Mouse (Mus musculus): ENCODE measurements around the gene Yaf2. TPM values are rescaled to one million over a fixed set of nuclear protein-coding genes. Genes with fewer than 3 reads are reported as not detected.
"Not testable (repeated sequence)": the region's sequence is repeated elsewhere in the genome, so short reads cannot be mapped to it uniquely, and the experiment has no call there.

Yaf2 gene
- total RNA-seq, 2 experiments from 2014 or later = 15.3 to 20.0 TPM

DNA sequence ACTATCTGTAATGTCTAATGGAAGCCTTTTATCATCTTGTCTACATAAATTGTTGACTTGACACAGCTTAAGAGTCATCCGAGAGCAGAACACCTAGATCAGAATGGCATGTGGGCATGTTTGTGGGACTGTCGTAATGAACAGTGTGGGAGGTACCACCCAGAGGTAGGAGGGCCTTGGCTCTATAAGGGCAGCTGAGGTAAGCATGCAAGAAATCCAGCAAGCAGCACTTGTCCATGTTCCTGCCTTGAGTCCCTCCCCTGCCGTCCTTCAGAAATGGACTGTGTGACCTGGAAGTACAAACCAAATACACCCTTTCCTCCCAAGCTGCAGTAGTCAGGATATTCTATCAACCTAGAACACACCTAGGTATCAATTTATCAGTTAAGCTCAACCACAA, 71.5 kb downstream of the Yaf2 start:
- DNase-seq = no peak
- Histone ChIP-seq H3K4me3 (no peak overlapping the region), H3K27ac (no peak overlapping the region)
- intact Hi-C loops (cut with DNase I) = loop anchor here (5.0 kb wide), 2 partner anchors 132 to 312 kb away; partner anchors contain the start of genes Pphln1 and Zcrb1
- TF ChIP-seq CTCF (IDR thresholded peaks at IDR 0.05) = no peak

DNA sequence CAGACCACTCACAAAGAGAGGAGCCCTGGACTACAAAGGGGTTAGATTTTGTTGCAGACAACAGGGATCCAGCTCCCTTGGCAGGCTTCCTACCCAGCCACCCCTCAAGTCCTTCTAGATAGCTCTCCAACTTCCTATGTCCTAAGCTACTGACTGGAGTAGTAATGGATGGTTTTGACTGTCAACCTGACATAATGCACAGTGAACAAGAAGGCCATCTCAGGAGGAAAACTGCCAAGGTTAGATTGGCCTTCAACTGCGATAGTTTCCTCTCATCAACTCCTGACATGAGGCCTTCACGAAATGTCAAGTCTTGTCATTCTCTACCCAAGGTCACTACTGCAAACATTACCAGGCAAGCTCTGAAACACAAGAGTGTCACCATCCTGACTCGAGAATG, 72.5 kb downstream of the Yaf2 start:
- TF ChIP-seq CTCF (IDR thresholded peaks at IDR 0.05) = no peak
- no peak for DNase-seq
- intact Hi-C loops (cut with DNase I) = no loop called here
- no peak overlapping the region for H3K4me3 ChIP-seq
- H3K27ac ChIP-seq = no peak overlapping the region; the same call in 1 of the 2 replicates

DNA sequence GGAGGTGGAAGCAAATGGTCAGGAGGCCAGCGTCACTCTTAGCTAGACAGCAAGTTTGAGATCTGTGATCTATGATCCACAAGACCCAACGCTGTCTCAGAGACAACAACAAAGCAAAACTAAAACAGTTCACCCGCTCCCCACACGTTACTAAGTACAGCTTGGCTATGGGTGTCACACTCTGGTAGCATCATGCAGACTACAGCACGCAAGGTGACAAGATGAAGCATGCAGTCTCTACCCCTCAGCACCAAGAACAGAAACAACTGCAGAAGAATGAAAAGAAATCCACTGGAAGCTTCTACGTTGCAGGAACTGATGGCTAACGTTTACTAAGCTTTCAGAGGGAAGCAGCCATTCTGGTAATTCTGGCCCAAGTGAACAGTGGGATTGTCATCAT, 73.2 kb downstream of the Yaf2 start:
- no peak overlapping the region for H3K27ac ChIP-seq
- intact Hi-C loops (cut with DNase I) = no loop called here
- no peak for DNase-seq
- no peak overlapping the region for H3K4me3 ChIP-seq
- no peak for TF ChIP-seq CTCF (IDR thresholded peaks at IDR 0.05)

DNA sequence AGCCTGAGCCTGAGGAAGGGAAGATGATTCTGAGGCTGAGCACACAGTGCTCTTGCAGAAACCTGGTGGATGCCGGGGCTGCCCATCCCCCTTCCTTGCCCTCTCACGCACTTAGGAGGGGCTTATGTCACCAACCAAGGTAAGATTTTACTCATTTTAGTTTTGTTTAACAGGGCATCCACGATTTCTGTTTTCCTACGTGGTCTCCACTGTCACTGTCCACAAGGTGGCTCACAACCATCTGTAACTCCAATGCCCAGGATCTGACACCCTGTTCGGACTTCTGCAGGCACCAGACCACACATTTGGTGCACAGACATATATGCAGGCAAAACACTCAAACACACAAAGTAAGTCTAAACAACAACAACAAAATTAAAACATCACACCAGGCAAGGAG, 73.9 kb downstream of the Yaf2 start:
- DNase-seq = no peak
- TF ChIP-seq CTCF (IDR thresholded peaks at IDR 0.05) = peak; percentile 48
- intact Hi-C loops (cut with DNase I) = no loop called here

DNA sequence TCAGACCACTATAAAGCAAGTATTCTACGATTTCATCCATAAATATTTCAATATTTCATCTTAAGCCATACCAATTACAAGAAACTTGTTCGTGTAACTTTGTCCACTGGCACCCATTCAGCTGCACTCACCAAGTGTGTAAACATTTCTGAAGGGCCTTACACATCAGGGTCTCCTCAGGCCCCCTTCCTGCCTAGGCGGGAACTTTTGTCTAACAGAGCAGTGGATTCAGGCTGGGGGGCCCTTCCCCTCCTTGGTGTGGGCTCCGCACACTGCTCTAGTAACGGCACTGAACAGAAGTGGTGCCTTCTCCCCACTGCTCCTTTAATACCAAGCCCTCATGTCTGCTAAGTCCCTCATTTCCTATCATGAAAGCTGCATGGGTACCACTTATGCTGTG, 74.5 kb downstream of the Yaf2 start:
- no peak for TF ChIP-seq CTCF (IDR thresholded peaks at IDR 0.05)
- intact Hi-C loops (cut with DNase I) = no loop called here

More for the DNA sequence above, 73.9 kb downstream of the Yaf2 start:
- Histone ChIP-seq H3K27ac (no peak overlapping the region), H3K4me3 (no peak overlapping the region)

DNA sequence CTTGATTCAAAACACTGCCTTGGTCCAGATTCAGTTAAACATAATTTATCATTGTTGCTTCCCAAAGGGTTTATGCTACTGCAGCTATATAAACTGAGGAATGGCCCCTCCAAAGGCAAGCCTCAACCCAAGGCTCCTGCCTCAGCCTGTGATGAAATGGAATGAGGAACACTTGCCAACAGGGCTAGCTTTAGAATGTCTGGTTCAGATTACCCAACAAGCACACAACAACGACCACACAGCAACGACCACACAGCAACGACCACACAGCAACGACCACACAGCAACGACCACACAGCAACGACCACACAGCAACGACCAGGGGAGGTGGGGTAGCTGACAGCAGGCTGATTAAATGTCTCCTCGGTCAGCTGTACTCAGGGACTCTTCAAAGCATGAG, 76.8 kb downstream of the Yaf2 start:
- DNase-seq = no peak
- Histone ChIP-seq H3K27ac (no peak overlapping the region), H3K4me3 (no peak overlapping the region)
- TF ChIP-seq CTCF (IDR thresholded peaks at IDR 0.05) = no peak
- intact Hi-C loops (cut with DNase I) = no loop called here

More for the DNA sequence above, 74.5 kb downstream of the Yaf2 start:
- Histone ChIP-seq H3K27ac (no peak overlapping the region), H3K4me3 (no peak overlapping the region)
- DNase-seq = no peak

DNA sequence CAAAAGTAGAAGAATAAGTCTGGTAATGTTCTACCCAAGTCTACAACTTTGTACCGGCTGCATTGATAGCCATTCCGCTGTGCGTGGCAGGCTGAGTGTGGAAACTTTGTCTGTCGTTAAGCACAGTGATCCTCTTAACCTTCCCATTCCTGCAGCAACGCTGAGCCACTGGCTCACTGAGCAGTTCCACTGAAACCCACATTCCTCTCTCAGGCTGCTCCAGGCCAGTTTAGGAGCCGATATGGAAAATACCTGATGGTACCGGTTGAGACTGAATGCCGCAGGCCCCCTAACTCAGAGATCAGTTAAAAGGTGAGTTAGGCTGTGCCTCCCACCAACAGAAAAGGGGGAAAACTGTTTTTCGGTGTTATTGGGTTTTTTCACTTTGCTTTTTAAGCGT, 81.4 kb downstream of the Yaf2 start:
- intact Hi-C loops (cut with DNase I) = no loop called here
- H3K4me3 ChIP-seq = no peak overlapping the region
- DNase-seq = no peak
- TF ChIP-seq CTCF (IDR thresholded peaks at IDR 0.05) = no peak
- H3K27ac ChIP-seq = no peak overlapping the region

DNA sequence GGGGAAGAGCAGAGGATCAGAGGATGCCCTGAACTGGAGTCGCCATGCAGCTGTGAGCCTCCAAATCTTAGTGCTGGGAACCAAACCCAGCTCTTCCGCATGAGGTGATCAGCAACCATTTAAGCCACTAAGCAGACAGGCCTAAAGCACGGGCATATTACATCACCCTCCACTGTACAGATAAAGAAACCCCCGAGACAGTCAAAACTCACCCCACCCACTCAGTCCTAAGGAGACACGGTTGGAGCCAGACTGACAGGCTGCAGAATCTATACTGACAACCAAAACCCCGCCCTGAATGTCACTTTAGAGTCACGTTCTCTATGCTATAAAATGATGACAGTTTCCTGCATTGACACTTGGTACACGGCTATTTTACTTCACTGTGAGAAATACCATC, 83.6 kb downstream of the Yaf2 start:
- Histone ChIP-seq H3K4me3 (no peak overlapping the region), H3K27ac (no peak overlapping the region)
- TF ChIP-seq CTCF (IDR thresholded peaks at IDR 0.05) = no peak
- DNase-seq = no peak
- intact Hi-C loops (cut with DNase I) = no loop called here

DNA sequence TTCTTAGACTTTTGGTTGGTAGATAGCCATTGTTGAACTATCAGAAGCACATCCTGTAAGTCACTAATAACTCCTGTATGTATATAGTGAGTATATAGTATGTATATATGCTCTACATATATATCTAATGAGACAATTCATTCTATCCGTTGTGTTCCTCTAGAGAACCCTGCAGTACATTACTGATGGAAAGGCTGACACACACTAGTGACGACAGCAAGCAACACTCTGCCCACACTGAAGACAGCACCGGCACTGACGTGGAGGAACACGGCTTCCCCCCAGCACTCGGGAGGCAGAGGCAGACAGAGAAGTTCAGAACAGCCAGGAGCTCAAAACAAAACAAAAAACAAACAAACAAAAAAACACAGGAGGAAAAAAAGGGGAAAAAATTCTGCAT, 84.3 kb downstream of the Yaf2 start:
- no peak overlapping the region for H3K27ac ChIP-seq
- TF ChIP-seq CTCF (IDR thresholded peaks at IDR 0.05) = no peak
- intact Hi-C loops (cut with DNase I) = no loop called here
- no peak overlapping the region; the same call in 1 of the 2 replicates for H3K4me3 ChIP-seq
- DNase-seq = no peak

DNA sequence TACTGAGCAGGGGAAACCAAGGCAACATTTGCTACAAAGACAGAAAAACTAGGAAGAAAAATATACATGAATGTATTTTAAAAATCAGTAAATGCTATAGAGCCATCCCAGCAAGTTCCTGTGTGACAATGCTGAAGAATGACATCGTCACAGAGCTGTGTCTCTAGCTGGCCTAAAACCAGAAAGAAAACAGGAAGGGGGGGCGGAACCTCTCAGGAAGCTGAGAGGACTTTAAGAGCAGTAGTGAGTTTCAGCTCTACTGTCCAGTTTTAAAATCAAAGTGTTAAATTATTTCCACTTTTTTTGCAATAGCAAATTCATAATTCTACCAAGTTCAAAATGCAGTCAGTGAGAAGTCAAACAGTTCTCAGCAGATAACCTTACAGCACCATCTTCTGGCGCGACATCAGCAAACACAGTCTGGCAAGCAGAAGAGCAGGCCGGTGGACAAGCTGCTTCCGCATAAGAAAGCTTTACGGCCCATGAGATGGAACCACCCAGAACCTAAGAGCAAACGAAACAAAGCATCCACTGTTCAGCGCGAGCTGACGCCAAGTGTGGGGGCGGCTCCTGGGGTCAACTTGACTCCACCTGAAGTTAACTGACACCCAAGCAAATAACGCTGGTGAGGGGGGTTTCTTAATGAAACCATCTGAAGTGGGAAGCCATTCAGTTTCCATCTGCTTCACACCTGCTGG, 85.0 kb downstream of the Yaf2 start:
- Histone ChIP-seq H3K27ac (no peak overlapping the region; the same call in 1 of the 2 replicates), H3K4me3 (peak overlapping the region; percentile 32)
- intact Hi-C loops (cut with DNase I) = no loop called here
- no peak for DNase-seq
- peak; percentile 38 for TF ChIP-seq CTCF (IDR thresholded peaks at IDR 0.05)

DNA sequence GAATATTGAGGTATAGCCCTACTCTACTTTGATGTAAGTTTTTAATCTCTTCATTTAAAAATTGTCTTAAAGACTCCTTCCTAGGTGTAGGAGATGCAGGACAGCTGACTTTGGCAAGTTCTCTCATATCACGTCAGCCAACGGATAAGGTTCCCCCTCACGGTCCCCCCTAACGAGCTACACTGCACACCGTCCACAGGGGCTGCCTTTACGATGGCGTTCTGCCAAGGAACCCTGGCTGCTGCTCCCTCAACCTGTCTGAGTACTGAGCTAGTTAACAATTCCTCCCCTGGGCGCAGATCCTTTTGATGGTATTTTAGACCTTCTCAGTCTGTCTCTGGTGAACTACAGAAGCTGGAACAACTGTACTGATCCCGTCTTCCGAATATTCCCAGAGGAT, 93.5 kb downstream of the Yaf2 start:
- H3K4me3 ChIP-seq = no peak overlapping the region
- intact Hi-C loops (cut with DNase I) = no loop called here
- no peak overlapping the region for H3K27ac ChIP-seq
- no peak for TF ChIP-seq CTCF (IDR thresholded peaks at IDR 0.05)
- no peak for DNase-seq

DNA sequence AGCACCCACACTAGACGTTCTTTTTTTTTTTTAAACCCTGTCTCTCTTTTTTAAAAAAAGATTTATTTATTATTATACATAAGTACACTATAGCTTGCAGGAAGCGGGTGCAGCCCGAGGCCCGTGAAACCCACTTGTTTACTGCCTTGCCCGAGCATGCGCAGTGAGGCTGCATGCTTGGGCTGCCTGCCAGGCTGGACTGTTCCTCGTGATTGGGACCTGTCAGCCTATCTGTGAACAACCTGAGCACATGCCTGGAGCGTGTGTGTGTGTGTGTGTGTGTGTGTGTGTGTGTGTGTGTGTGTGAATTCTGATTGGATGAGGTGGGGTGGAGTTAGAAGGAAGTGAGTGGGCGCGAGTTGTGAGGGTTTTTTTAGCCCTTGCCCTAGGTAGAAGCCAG, 100.3 kb downstream of the Yaf2 start:
- DNase-seq; H3K4me3 ChIP-seq; H3K27ac ChIP-seq; intact Hi-C loops (cut with DNase I): not testable (repeated sequence)

Other genes starting within 250 kb of the Yaf2 start
- gene Gxylt1, start 61.8 kb downstream of the Yaf2 start, total RNA-seq (2021) = 1 to 10 TPM; 5.7 to 6.9 TPM
- gene Zcrb1, start 61.4 kb upstream of the Yaf2 start, total RNA-seq (2021) = 100 to 1,000 TPM; 122 to 148 TPM
- 10 to 100 TPM; 14.2 to 14.8 TPM for gene Pphln1, start 61.4 kb upstream of the Yaf2 start, total RNA-seq (2021)

Data from gastrocnemius, adult 2 months (tissue).